ENCODE assay signal across 7 mouse cellular contexts in the genomic region with DNA sequence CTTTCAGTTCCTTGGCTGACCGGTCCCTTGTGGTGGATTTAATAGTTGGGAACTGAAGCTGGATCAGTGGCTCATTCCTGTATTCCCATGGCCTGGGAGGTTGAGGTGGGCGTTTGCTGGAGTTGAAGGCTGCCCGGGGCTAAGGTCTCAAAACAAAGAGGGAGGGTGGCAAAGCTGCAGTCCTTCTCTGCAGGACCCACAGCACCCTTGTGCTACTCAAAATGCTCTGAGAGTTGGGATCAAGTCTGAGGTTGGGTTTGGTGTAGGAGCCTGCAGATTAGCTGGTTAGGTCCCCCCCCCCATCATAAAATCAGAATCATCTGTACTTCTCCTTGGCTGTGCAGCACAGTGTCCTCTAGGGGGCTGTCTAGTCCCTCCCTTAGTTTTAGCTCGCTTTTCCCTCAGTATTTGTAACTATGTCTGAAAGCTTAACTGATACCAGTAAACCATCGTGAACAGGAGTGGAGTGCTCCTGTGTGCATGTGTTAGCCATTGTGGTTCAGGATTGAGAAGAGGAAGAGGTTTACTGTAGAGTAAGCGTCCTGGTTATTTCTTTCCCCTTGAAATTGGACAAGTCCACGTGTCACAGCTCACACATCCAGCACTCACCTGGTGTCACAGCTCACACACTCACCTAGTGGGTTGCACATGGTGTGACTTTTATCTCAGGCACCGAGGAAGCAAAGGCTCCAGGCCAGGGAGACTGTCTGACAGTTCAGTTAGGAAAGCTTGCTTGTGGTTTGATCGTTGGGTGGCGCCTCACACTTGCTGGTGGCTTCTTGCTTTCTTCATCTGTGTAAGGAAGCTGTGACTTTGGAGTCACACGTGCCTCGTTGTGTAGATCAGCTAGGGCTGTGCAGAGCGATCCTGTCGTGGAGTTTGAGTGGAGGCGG. TPM values are rescaled to one million over a fixed set of nuclear protein-coding genes. Genes with fewer than 3 reads are reported as not detected.
A peak's percentile ranks its signal among the peaks of the same experiment; 100 is the strongest.
DNase-seq lines count a peak whose midpoint lies in the region; ATAC-seq and TF ChIP-seq lines count a peak whose summit lies in the region.

No protein-coding gene starts in this region.

- ATAC-seq in lung, embryonic 14.5 days (ENCODE audit: insufficient read depth), result no peak
- no peak for ATAC-seq in embryonic facial prominence, embryonic 11.5 days (replicated peaks; ENCODE audit: insufficient number of reproducible peaks, low FRiP score, low TSS enrichment, low read depth)
- no peak for ATAC-seq in intestine, embryonic 16.5 days
- ATAC-seq in neural tube, embryonic 13.5 days (ENCODE audit: low read depth), result no peak
- ATAC-seq in granulocyte monocyte progenitor cell, adult 5-6 weeks (replicated peaks; ENCODE audit: poor library complexity, severe bottlenecking), result no peak

- 0 out of 2 replicates have a peak overlapping the region, but pooled peaks have one; percentile 21 for H3K9ac ChIP-seq in lung, embryonic 14.5 days
- no peak overlapping the region for H3K9ac ChIP-seq in embryonic facial prominence, embryonic 11.5 days (replicated peaks; ENCODE audit: low read length)
- no peak overlapping the region for H3K9ac ChIP-seq in intestine, embryonic 16.5 days (ENCODE audit: low read depth, low read length)
- peak overlapping the region; percentile 100 for H3K9ac ChIP-seq in neural tube, embryonic 13.5 days

- H3K4me2 ChIP-seq in lung, embryonic 14.5 days, result peak overlapping the region; percentile 85; the same call in 1 of the 2 replicates
- no peak overlapping the region; the same call in 1 of the 2 replicates for H3K4me2 ChIP-seq in embryonic facial prominence, embryonic 11.5 days (ENCODE audit: low read depth, low read length)
- H3K4me2 ChIP-seq in intestine, embryonic 16.5 days (ENCODE audit: low read depth, low read length), result peak overlapping the region; percentile 17; the same call in 1 of the 2 replicates
- peak overlapping the region; percentile 93 for H3K4me2 ChIP-seq in neural tube, embryonic 13.5 days

- H3K4me3 ChIP-seq in lung, embryonic 14.5 days (ENCODE audit: low read depth, low read length), result no peak overlapping the region; the same call in 1 of the 2 replicates
- H3K4me3 ChIP-seq in embryonic facial prominence, embryonic 11.5 days (ENCODE audit: low read depth, low read length), result no peak overlapping the region
- H3K4me3 ChIP-seq in intestine, embryonic 16.5 days (ENCODE audit: low read length), result no peak overlapping the region
- H3K4me3 ChIP-seq in neural tube, embryonic 13.5 days, result peak overlapping the region; percentile 99

- peaks cover 8% of the 10 kb centered on the region for H3K4me1 ChIP-seq in lung, embryonic 14.5 days (ENCODE audit: insufficient read depth)
- peaks cover 5% of the 10 kb centered on the region for H3K4me1 ChIP-seq in embryonic facial prominence, embryonic 11.5 days (ENCODE audit: control insufficient read depth, insufficient read depth, low read length)
- peaks cover 45% of the 10 kb centered on the region for H3K4me1 ChIP-seq in intestine, embryonic 16.5 days (ENCODE audit: control insufficient read depth, insufficient read depth, low read length)
- peaks cover 44% of the 10 kb centered on the region for H3K4me1 ChIP-seq in neural tube, embryonic 13.5 days (replicated peaks)

- peaks cover 80% of the 10 kb centered on the region for H3K36me3 ChIP-seq in lung, embryonic 14.5 days (ENCODE audit: insufficient read depth)
- H3K36me3 ChIP-seq in embryonic facial prominence, embryonic 11.5 days (replicated peaks; ENCODE audit: control insufficient read depth, insufficient read depth, low read depth, low read length), result peaks cover 53% of the 10 kb centered on the region
- peaks cover 62% of the 10 kb centered on the region for H3K36me3 ChIP-seq in intestine, embryonic 16.5 days (ENCODE audit: control insufficient read depth, insufficient read depth, low read length)
- H3K36me3 ChIP-seq in neural tube, embryonic 13.5 days, result peaks cover 79% of the 10 kb centered on the region

- H3K27me3 ChIP-seq in lung, embryonic 14.5 days (ENCODE audit: insufficient read depth, low read length), result no peaks in the 10 kb centered on the region
- no peaks in the 10 kb centered on the region for H3K27me3 ChIP-seq in embryonic facial prominence, embryonic 11.5 days (ENCODE audit: control insufficient read depth, insufficient read depth, low read length)
- no peaks in the 10 kb centered on the region for H3K27me3 ChIP-seq in intestine, embryonic 16.5 days (replicated peaks; ENCODE audit: control insufficient read depth, insufficient read depth, low read length)
- no peaks in the 10 kb centered on the region for H3K27me3 ChIP-seq in neural tube, embryonic 13.5 days

- TF ChIP-seq CTCF in lung, embryonic 14.5 days (IDR thresholded peaks at IDR 0.05; ENCODE audit: low read depth), result peak; percentile 60

- no peaks in the 10 kb centered on the region for H3K9me3 ChIP-seq in lung, embryonic 14.5 days (ENCODE audit: low read depth, low read length)
- no peaks in the 10 kb centered on the region for H3K9me3 ChIP-seq in embryonic facial prominence, embryonic 11.5 days (replicated peaks; ENCODE audit: control insufficient read depth, low read length)
- no peaks in the 10 kb centered on the region for H3K9me3 ChIP-seq in intestine, embryonic 16.5 days (ENCODE audit: control insufficient read depth, low read length)
- H3K9me3 ChIP-seq in neural tube, embryonic 13.5 days, result no peaks in the 10 kb centered on the region

- WGBS in lung, embryonic 14.5 days, result 77% methylated on average over 15 of the region's 15 CpGs
- 86% methylated on average over 15 of the region's 15 CpGs for WGBS in embryonic facial prominence, embryonic 11.5 days
- WGBS in intestine, embryonic 16.5 days, result 76% methylated on average over 15 of the region's 15 CpGs
- 84% methylated on average over 15 of the region's 15 CpGs for WGBS in neural tube, embryonic 13.5 days

- DNase-seq in lung, embryonic 14.5 days, result peak; percentile 62
- DNase-seq in lung, postnatal 25 days (ENCODE audit: low spot score), result no peak
- DNase-seq in embryonic facial prominence, embryonic 11.5 days (ENCODE audit: low spot score), result peak; percentile 55
- DNase-seq in urinary bladder, postnatal 14 days (ENCODE audit: low spot score), result no peak

- H3K27ac ChIP-seq in lung, embryonic 14.5 days (ENCODE audit: low read depth), result no peak overlapping the region
- H3K27ac ChIP-seq in embryonic facial prominence, embryonic 11.5 days (replicated peaks; ENCODE audit: low read depth, low read length), result no peak overlapping the region
- no peak overlapping the region for H3K27ac ChIP-seq in intestine, embryonic 16.5 days (ENCODE audit: low read length)
- H3K27ac ChIP-seq in neural tube, embryonic 13.5 days (replicated peaks), result no peak overlapping the region

RNA-seq across cellular contexts. Expression of a gene that starts 4.4 kb away (rescaled TPM):
- polyA plus RNA-seq in lung, embryonic 14.5 days (2014; fragmentation: Nextera tagmentation; extraction: Ambion mirVana), result 529 and 569 TPM in 2 replicates
- 664 and 669 TPM in 2 replicates for polyA plus RNA-seq in embryonic facial prominence, embryonic 11.5 days (2014; fragmentation: Nextera tagmentation; extraction: Ambion mirVana)
- 325 and 376 TPM in 2 replicates for polyA plus RNA-seq in intestine, embryonic 16.5 days (2015; fragmentation: Nextera tagmentation; extraction: Ambion mirVana)
- 385 and 402 TPM in 2 replicates for polyA plus RNA-seq in neural tube, embryonic 13.5 days (2015; fragmentation: Nextera tagmentation; extraction: Ambion mirVana)
- 411 and 417 TPM in 2 replicates for total RNA-seq in granulocyte monocyte progenitor cell, adult 5-6 weeks (2014; fragmentation: Nextera tagmentation)
- 175 and 187 TPM in 2 replicates for total RNA-seq in granulocyte monocyte progenitor cell, adult 5-6 weeks (2017)

RNA-seq across cellular contexts. Expression of a gene that starts 10.4 kb away (rescaled TPM):
- polyA plus RNA-seq in lung, embryonic 14.5 days (2014; fragmentation: Nextera tagmentation; extraction: Ambion mirVana), result 3.0 and 4.5 TPM in 2 replicates
- polyA plus RNA-seq in embryonic facial prominence, embryonic 11.5 days (2014; fragmentation: Nextera tagmentation; extraction: Ambion mirVana), result 3.1 and 4.0 TPM in 2 replicates
- polyA plus RNA-seq in intestine, embryonic 16.5 days (2015; fragmentation: Nextera tagmentation; extraction: Ambion mirVana), result 8.9 and 9.2 TPM in 2 replicates
- 9.5 and 10.8 TPM in 2 replicates for polyA plus RNA-seq in neural tube, embryonic 13.5 days (2015; fragmentation: Nextera tagmentation; extraction: Ambion mirVana)
- total RNA-seq in granulocyte monocyte progenitor cell, adult 5-6 weeks (2014; fragmentation: Nextera tagmentation), result 4.5 and 5.2 TPM in 2 replicates
- 5.3 and 5.9 TPM in 2 replicates for total RNA-seq in granulocyte monocyte progenitor cell, adult 5-6 weeks (2017)

RNA-seq across cellular contexts. Expression of a gene that starts 12.5 kb away (rescaled TPM):
- 3.7 and 5.9 TPM in 2 replicates for polyA plus RNA-seq in lung, embryonic 14.5 days (2014; fragmentation: Nextera tagmentation; extraction: Ambion mirVana)
- polyA plus RNA-seq in embryonic facial prominence, embryonic 11.5 days (2014; fragmentation: Nextera tagmentation; extraction: Ambion mirVana), result 6.2 and 7.9 TPM in 2 replicates
- 4.7 and 4.8 TPM in 2 replicates for polyA plus RNA-seq in intestine, embryonic 16.5 days (2015; fragmentation: Nextera tagmentation; extraction: Ambion mirVana)
- 58.9 and 66.1 TPM in 2 replicates for polyA plus RNA-seq in neural tube, embryonic 13.5 days (2015; fragmentation: Nextera tagmentation; extraction: Ambion mirVana)
- 10.0 and 11.7 TPM in 2 replicates for total RNA-seq in granulocyte monocyte progenitor cell, adult 5-6 weeks (2014; fragmentation: Nextera tagmentation)
- total RNA-seq in granulocyte monocyte progenitor cell, adult 5-6 weeks (2017), result 2.0 and 3.9 TPM in 2 replicates

RNA-seq across cellular contexts. Expression of a gene that starts 16.6 kb away (rescaled TPM):
- polyA plus RNA-seq in lung, embryonic 14.5 days (2014; fragmentation: Nextera tagmentation; extraction: Ambion mirVana), result 69.7 and 73.2 TPM in 2 replicates
- 18.8 and 24.0 TPM in 2 replicates for polyA plus RNA-seq in embryonic facial prominence, embryonic 11.5 days (2014; fragmentation: Nextera tagmentation; extraction: Ambion mirVana)
- polyA plus RNA-seq in intestine, embryonic 16.5 days (2015; fragmentation: Nextera tagmentation; extraction: Ambion mirVana), result 238 and 255 TPM in 2 replicates
- polyA plus RNA-seq in neural tube, embryonic 13.5 days (2015; fragmentation: Nextera tagmentation; extraction: Ambion mirVana), result 70.5 and 79.1 TPM in 2 replicates
- total RNA-seq in granulocyte monocyte progenitor cell, adult 5-6 weeks (2014; fragmentation: Nextera tagmentation), result 275 and 369 TPM in 2 replicates
- total RNA-seq in granulocyte monocyte progenitor cell, adult 5-6 weeks (2017), result 399 and 416 TPM in 2 replicates

RNA-seq across cellular contexts. Expression of a gene that starts 25.3 kb away (rescaled TPM):
- 0.37 and 0.70 TPM in 2 replicates for polyA plus RNA-seq in lung, embryonic 14.5 days (2014; fragmentation: Nextera tagmentation; extraction: Ambion mirVana)
- not detected in 2 replicates for polyA plus RNA-seq in embryonic facial prominence, embryonic 11.5 days (2014; fragmentation: Nextera tagmentation; extraction: Ambion mirVana)
- 0.29 and 0.46 TPM in 2 replicates for polyA plus RNA-seq in intestine, embryonic 16.5 days (2015; fragmentation: Nextera tagmentation; extraction: Ambion mirVana)
- 0.56 TPM in 1 of 2 replicates, not detected in the other for polyA plus RNA-seq in neural tube, embryonic 13.5 days (2015; fragmentation: Nextera tagmentation; extraction: Ambion mirVana)
- total RNA-seq in granulocyte monocyte progenitor cell, adult 5-6 weeks (2014; fragmentation: Nextera tagmentation), result not detected in 2 replicates
- total RNA-seq in granulocyte monocyte progenitor cell, adult 5-6 weeks (2017), result 0.82 TPM in 1 of 2 replicates, not detected in the other

Comparison
In these comparisons a context has a peak if more than half of its experiments do, and no peak if none do; other contexts are left out.
1. DNase-seq: peak in lung, embryonic 14.5 days (single experiment) and embryonic facial prominence, embryonic 11.5 days (single experiment); none in lung, postnatal 25 days (single experiment) and urinary bladder, postnatal 14 days (single experiment).
2. H3K9ac ChIP-seq: peak in lung, embryonic 14.5 days (single experiment) and neural tube, embryonic 13.5 days (single experiment); none in embryonic facial prominence, embryonic 11.5 days (single experiment) and intestine, embryonic 16.5 days (single experiment).